Mouse (Mus musculus): Measurements from ENCODE around the gene Cd200r4.
"Not testable (repeated sequence)": the region's sequence is repeated elsewhere in the genome, so short reads cannot be mapped to it uniquely, and the experiment has no call there.

The Cd200r4 gene

DNA sequence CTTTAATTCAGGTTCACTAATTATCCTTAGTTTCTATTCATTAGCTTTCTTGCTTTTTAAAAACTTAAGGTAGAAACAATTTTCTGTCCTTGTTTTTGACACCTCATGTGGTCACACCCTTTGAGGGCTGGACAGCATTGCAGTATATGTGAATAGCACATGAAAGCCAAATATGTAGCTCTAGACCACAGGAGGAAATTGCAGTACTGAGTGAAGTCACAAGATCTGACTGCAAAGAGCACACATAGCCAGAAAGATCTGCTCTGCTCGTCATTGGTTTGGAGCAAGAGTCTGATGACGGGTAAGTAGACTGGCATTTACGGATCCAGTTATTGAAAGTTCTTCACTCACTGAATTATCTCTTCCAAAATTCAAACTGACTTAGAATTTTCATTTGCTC, at the start of gene Cd200r4:
Cd200r4 (plus strand) TSS at position 190 of the 400 bp plus-strand sequence.
- no peak for DNase-seq (ENCODE audit: low read depth, low spot score)

DNA sequence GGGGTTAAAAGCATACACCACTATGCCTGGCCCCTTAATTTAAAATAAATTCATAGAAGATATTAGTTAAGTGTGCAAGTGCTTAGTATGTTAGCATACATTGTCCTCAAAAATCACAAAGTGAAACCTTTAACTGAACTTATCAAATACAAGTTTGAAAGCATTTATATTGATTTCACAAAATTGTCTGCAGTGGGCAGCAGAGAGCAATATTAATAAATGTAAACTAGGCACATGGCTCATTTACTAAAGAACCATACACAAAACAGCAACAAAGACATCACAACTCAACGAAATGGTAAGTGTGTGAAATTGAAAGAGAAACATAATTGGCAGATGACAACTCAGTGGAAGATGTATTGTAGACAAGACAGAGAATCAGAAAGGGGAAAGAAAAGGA, 49.7 kb upstream of the Cd200r4 start:
- DNase-seq (ENCODE audit: low read depth, low spot score): peak; percentile 63

DNA sequence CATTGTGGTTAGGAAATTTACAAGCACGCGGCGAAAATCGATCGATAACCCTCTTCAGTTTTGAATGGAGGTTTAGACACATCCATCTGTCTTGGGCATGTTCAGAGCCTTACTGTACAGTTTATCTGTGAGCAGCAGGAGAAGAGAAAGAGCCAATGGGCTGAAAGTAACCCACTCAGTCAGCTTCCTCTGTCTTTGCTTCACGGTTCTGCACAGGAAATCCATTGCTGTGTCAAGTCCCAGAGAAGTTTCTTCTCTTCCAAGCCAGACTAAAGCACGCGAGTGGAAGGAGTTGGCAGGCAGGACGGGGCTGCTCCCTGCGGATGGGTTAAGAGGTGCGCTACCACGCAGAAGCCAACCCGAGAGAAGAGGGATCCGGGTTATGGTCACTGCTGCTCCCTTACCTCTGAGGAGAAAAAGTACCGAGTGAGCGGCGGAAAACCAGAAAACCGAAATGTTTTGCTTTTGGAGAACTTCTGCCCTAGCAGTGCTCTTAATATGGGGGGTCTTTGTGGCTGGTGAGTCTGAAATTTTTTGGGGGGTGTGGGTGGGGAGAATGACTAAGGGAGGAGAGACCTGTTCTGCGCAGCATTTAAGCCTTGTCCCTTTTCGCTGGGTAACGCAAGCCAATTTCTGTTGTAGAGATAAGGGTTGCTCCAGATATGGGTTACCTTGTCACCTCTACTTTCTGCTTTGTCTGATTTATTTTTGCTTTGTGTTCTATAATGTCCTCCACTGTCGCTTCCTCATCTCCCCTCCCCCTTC, 45.8 kb upstream of the Cd200r4 start, which contains the start of gene Cd200r1:
Cd200r1 (plus strand) TSS at position 182 of the 765 bp plus-strand sequence.
- no peak for DNase-seq (ENCODE audit: low read depth, low spot score)

DNA sequence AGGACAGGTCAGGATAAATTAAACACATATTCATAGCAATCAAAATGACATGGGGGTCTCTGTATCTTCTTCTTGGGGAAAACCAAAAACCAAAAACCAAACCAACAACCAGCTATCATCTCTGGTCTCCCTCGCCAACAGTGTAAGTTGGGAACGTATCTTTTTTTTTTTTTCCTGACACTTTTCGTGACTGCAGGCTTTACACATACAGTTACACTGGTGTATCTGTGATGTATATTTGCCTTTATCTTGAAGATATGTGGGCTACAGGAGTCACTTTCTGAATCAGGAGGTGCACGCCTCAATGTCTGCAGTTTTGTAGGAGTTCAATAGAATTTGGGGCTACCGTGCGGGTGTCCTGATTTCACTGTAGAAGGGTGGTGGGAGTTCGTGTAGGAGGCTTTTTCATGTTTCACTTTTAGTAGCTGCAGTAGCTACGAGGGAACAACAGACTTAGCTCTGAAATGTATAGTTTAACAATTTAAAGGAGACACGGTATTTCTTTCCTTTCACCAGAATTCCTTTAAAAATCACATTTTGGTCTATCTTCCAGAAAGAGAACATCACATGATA, 45.1 kb upstream of the Cd200r4 start:
- DNase-seq (ENCODE audit: low read depth, low spot score): no peak

DNA sequence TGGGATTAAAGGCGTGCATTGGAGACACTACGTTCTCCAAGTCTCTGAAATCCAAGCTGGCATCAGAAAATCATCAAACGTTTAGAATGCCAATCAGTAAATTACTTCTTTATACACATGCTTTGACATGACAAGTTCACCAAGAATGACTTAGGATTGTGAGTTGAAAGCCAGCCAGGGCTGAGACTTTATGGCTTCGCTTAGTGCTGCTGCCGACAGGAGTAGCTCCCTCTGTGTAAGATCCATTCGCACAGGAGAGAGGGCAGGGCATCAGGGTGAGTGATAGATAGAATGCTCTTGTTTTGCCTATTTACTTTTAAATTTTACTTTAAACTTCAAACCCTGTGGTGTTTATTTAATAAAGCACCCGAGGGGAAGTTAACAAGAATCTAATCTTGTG, 44.0 kb upstream of the Cd200r4 start:
- DNase-seq (ENCODE audit: low read depth, low spot score): no peak

DNA sequence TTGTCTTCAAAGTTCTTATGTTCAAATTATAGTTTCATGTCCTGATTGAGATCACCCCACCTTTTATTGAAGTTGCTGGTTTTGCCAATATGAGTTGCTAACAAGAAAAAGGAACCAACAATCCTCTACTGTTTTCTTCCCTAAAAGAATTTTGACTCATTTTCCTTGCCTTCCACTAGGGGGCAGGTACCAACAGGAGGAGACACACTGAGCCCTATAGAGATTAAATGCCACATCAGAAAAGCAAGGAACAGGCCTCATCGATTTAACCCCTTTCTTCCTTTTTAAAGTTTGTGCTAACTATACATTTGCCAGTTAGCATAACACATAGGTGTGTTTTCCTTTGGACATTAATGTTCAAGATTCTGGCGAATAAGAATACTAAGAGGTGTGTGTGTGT, 43.6 kb upstream of the Cd200r4 start:
- DNase-seq (ENCODE audit: low read depth, low spot score): peak; percentile 75

DNA sequence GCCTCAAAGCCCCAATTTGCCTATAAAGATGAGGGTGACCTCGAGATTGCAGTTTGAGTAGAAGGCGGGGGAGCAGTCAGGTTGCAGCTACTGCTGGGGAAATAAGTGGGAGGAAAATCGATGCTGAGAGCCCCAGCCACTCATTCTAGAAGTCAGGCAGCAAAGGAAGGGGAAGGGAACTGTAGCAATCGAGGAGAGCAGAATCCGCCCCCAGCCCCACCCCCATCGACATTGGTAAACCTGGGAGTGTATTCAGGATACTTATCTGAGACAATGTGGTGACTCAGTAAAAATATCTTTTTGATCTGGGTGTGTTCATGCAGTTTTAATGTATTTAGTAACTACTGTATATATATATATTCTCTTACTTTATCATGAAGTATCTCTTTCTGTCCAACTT, 39.0 kb upstream of the Cd200r4 start:
- DNase-seq (ENCODE audit: low read depth, low spot score): no peak

DNA sequence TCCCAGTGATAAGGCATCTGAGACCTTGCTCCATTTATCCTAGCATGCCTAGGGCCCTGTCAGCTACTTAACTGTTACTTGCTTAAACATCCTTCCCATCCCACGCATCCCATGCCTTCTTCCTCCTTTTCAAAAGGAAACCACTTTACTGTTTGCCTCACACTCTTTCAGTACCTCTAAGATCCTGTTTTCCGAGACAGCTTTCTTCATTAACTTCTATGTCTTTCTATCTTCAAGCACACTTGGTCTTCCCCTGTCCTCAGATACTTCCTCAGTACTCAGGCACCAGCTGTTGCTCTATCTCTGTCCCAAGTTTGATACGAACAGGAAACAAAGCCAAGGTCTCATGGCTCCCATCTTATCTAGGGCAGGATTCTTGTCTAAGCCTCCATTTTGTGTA, 37.9 kb upstream of the Cd200r4 start:
- DNase-seq (ENCODE audit: low read depth, low spot score): no peak

DNA sequence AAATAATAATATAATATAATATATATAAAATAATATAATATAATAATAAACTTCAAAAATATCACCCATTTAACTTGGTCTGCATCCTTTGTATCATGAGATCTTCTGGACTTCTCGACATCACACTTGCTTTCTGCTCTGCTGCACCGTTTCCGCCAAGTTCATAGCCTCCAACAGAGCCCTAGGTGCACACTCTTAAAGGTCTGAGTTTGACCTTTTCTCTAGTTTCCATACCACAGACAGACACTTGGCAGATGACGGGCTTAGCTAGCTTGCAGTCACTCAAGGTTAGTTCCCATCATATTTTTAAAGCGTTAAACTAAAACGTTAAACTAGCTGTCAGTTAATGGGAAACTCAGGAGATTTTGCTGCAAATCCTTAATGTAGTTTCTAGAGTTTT, 37.3 kb upstream of the Cd200r4 start:
- no peak for DNase-seq (ENCODE audit: low read depth, low spot score)

DNA sequence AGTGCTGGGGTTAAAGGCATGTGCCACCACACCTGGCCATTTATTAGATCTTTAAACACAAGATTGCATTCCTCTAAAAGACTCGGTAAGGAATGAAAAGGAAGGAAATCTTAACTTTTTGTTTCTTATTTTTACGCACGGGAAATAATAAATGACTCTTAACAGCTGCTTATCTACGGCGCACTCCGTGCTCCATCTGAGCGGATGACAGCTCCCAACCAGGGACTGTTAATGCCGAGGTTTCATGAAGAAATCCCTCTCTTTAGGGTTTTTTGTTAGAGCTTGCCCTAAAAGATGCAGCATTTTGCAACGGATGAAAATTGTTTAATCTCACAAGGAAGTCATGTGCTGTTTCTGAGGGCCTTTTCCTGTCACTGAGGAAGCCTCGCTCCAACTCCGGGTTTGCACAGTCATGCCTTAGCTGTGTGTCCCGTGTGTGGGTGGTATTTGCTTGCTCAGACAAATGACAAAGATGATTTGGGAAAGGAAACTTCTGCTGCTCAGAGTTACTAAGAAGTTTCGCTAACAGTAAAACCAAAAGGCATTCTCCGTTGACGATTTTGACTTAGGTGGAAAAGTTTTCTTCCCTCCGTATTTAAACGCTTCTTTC, 32.9 kb upstream of the Cd200r4 start:
- DNase-seq (ENCODE audit: low read depth, low spot score): no peak

DNA sequence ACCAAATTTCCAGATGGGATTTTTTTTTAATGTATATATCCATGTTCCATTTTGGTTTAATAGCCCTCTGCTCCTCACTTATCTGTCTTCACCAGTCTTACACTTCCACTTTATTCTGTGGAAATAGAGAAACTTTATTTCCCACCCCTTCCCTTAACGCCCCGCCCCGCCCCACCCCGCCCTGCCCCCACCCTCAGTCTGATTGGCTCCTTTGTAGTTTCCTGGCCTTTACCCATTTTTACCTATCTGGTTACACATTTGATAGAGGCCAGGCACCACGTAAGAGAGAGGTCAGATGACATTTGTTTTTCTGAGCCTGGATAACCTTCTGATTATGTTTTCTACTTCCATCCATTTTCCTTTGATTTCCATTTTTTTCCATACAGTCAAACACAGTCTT, 32.0 kb upstream of the Cd200r4 start:
- no peak for DNase-seq (ENCODE audit: low read depth, low spot score)

DNA sequence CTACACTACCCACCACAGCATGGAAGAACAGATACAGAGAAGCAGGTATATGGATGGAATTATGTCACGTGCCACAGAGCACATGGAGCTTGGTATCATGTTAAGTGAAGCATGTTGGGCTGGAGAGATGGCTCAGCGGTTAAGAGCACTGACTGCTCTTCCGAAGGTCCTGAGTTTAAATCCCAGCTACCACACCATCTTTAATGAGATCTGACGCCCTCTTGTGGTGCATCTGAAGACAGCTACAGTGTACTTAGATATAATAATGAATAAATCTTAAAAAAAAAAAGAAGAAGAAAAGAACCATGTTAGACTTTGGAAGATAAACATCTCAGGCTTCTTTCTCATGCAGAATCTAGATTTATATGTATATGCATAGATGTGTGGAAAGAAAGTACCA, 30.8 kb upstream of the Cd200r4 start:
- no peak for DNase-seq (ENCODE audit: low read depth, low spot score)

DNA sequence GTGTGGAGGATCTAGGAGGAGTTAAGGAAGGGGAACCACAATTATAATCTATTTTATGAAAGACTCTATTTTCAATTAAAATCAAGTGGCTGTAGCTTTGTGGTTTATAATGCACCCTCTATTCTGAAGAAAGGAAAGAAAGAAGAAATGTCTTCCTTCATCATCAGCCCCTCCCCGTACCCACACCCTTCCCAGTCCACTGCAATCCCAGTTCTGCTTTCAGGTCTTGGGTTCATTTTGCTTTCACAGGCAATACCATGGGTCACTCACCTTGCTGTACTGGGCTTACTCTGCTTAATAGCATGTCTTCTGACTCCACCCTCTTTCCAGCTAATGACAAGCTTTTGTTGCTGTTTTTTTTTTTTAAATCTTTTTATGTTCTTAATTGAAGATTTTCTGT, 24.6 kb upstream of the Cd200r4 start:
- DNase-seq (ENCODE audit: low read depth, low spot score): no peak

DNA sequence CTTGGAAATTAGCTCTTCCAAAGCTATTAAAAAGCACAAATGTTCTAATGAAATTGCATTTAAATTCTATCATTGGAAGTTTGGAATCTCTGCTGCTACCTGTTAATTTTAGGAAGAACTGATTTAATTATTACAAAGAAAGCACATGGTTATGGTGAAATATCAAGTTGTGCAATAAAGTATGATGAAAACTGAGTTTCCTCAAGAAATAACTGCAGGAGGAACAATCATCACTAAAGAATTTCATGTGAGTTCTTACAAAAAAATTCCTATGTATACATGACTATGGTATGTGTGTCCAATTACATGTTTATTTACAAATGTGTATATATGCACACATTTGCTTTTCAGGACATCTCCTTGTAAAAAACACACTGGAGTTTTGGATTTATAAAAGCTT, 17.1 kb upstream of the Cd200r4 start:
- DNase-seq (ENCODE audit: low read depth, low spot score): peak; percentile 74

DNA sequence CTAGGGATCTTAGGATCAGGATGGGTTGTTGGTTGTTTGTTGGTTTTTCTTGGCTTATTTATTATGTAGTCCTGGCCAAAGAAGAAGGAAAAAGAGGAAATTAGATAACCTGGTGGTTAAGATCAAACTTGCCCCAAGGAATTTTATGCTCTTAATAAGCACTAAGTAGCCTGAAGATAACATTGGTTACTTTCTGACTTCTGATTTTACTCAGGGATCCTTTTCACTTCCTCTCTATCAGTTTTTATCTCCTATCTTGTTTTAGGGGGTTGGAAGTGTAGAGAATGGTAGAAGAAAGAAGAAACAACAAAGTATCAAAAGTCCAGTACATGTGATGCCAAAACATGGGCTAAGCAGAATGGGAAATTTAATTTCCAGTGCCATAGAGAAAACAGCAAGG, 5.6 kb upstream of the Cd200r4 start:
- DNase-seq (ENCODE audit: low read depth, low spot score): no peak

DNA sequence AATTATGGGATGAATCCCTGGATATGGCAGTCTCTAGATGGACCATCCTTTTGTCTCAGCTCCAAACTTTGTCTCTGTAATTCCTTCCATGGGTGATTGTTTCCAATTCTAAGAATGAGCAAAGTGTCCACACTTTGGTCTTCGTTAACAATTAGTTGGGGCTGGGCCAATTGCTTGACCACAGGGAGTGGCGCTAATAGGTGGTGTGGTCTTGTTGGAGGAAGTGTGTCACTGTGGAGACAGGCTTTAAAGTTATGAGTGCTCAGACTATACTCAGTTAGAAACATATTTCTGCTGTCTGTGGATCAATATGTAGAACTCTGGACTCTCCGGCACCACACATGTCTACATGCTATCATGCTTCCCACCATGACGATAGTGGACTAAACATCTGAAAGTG, 1.3 kb upstream of the Cd200r4 start:
- DNase-seq (ENCODE audit: low read depth, low spot score): not testable (repeated sequence)

DNA sequence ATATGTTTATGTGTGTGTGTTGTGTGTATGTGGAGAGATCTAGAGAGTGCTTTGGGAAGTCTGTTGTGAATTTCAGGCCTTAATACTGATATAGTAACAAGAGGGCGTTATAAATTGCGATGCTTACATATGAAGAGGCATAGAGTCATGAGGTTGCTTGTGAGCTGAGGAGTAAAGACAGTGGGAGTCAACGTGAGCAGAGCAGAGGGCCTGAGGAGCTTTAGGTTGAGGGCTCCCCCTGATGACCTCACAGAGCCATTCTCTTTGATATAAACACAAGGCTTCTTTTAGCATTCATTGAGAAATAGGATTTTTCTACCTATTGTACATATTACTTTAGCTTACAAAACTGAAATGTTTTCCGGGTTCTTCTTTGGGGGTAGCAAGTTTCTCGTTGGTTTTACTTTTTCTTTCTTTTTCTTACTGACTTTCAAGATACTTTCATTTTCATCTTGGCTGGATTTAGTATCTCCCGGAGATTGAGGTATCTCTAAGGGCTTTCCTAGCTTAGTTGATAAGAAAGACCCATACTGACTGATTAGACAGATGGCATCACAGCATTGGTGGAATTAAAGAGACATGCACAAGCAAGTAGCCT, 1.0 kb downstream of the Cd200r4 start:
- no peak for DNase-seq (ENCODE audit: low read depth, low spot score)

DNA sequence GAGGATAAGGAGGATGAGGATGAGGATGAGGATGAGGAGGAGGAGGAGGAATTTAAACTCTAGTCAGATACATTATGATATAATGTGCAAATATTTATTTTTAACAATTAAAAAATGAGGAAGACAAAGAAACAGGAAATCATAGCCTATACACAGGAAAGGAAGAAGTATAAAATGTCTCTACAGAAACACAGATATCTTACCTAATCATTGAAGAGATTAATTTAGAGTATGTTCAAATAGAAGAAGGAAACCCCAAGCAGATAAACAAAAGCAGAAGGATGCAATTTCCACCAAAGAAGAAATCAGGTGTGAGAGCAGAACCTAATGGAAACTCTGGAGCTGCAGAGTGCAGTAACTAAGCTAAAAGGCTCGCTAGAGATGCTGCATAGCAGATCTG, 6.5 kb downstream of the Cd200r4 start:
- no peak for DNase-seq (ENCODE audit: low read depth, low spot score)

DNA sequence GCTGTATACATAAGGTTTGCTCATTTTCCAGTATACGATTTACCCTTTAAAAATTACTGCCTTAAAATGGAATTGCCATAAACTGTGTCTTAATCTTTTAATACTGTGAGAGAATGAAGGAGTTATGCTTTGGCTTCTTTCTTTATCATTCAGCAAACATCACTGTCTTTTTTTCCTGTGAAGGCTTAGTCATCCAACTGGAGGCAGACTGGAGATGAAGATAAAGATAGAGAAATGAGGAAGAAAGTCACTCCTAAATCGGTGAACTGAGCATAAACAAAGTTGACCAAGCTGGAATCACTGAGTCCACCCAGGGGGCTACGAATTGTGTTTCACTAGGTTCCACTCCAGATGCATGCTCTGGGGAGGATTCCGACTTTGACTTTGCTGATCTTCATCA, 9.0 kb downstream of the Cd200r4 start:
- no peak for DNase-seq (ENCODE audit: low read depth, low spot score)

DNA sequence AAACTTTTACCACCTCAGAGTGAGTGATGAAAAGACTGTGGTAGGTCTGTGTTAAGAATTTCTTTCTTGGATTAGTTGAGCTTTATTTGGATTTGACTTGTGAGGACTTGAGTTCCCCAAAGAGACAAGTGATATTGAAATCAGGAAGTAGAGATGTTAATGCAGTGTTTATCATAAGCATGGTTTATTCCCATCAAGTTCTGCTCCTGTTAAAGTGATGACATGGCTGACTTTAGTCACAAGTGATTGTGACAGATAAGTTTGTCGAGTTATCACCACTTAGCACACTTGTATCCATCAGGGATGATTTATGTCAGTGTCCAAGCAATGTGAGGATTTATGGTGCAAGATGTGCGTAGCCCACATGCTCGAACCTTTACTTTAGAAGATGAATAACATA, 20.8 kb downstream of the Cd200r4 start:
- DNase-seq (ENCODE audit: low read depth, low spot score): no peak

DNA sequence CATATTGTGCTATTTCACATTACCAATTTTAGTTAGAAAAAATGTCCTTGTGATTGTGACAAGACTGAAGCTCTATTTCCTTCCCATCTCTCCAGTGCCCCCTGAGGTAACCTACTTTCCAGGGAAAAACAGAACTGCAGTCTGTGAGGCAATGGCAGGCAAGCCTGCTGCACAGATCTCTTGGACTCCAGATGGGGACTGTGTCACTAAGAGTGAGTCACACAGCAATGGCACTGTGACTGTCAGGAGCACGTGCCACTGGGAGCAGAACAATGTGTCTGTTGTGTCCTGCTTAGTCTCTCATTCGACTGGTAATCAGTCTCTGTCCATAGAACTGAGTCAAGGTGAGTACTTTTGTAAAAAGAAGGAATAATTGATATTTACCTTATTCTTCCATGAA, 21.7 kb downstream of the Cd200r4 start:
- DNase-seq (ENCODE audit: low read depth, low spot score): not testable (repeated sequence)

DNA sequence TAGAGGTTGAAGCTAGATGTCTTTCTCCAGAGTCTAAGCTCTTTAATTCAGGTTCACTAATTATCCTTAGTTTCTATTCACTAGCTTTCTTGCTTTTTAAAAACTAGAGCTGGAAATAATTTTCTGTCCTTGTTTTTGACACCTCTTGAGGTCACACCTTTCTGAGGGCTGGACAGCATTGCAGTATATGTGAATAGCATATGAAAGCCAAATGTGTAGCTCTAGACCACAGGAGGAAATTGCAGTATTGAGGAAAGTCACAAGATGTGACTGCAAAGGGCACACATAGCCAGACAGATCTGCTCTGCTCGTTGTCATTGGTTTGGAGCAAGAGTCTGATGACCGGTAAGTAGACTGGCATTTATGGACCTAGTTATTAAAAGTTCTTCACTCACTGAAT, 55.3 kb downstream of the Cd200r4 start, which contains the start of gene Cd200r2:
Cd200r2 (plus strand) TSS at position 301 of the 400 bp plus-strand sequence.
- DNase-seq (ENCODE audit: low read depth, low spot score): no peak

DNA sequence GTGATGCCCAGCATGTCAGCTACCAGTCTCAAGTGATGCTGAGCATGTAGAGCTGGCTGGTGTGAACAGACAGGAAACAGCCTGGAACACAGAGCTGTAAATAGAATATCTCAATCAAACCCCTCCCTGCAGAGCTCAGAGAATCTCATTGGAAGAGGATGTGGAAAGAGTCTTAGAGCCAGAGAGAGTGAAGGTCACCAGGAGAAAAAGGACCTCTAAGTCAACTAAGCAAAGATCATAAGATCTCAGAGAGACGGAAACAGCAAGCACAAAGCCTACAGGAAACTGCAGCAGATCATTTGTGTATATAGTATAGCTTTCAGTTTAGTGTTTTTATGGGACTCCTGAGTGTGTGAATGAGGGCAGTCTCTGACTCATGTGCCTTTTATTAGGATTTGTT, 63.6 kb downstream of the Cd200r4 start:
- DNase-seq (ENCODE audit: low read depth, low spot score): no peak
